Mouse (Mus musculus): ENCODE measurements around the gene Cdc40. TPM values are rescaled to one million over a fixed set of nuclear protein-coding genes. Genes with fewer than 3 reads are reported as not detected.

Gene Cdc40
- polyA plus RNA-seq (2015; fragmentation: Nextera tagmentation; extraction: Ambion mirVana) = 16.4 and 17.4 TPM in 2 replicates

GRCm38 (mm10) chr10:40882831-40883643 is at the start of gene Cdc40, which contains the start of gene Wasf1:
Gene Cdc40 (minus strand): TSS chr10:40883311.
Gene Wasf1 (plus strand): TSS chr10:40883475.
- WGBS = under 1% methylated on average over 44 of the region's 44 CpGs

GRCm38 (mm10) chr10:40919464-40919863 is 36.4 kb upstream of the Cdc40 start:
- WGBS = 80% methylated on average over 6 of the region's 6 CpGs
- Histone ChIP-seq H3K4me3 (ENCODE audit: low read depth, low read length) (no peak overlapping the region), H3K9ac (replicated peaks; ENCODE audit: low read depth) (no peak overlapping the region), H3K27me3 (replicated peaks; ENCODE audit: insufficient read depth, low read length) (no peaks in the 10 kb centered on the region), H3K36me3 (ENCODE audit: insufficient read depth, low read length) (no peaks in the 10 kb centered on the region), H3K4me2 (replicated peaks; ENCODE audit: low read depth, low read length) (no peak overlapping the region), H3K4me1 (ENCODE audit: insufficient read depth, low read depth, low read length) (no peaks in the 10 kb centered on the region), H3K27ac (ENCODE audit: low read length) (no peak overlapping the region), H3K9me3 (ENCODE audit: low read length) (no peaks in the 10 kb centered on the region)
- no peak for DNase-seq (ENCODE audit: low spot score)
- no peak for ATAC-seq
- TF ChIP-seq EP300 (IDR thresholded peaks at IDR 0.05) (no peak), CTCF (IDR thresholded peaks at IDR 0.05) (no peak)

More at GRCm38 (mm10) chr10:40882831-40883643, at the start of gene Cdc40, which contains the start of gene Wasf1:
- ATAC-seq (peak; percentile 98), DNase-seq (ENCODE audit: low spot score) (peak; percentile 99)
- peak within 1 kb of the TSS; percentile 89 for H3K9ac ChIP-seq (replicated peaks; ENCODE audit: low read depth)
- peak within 1 kb of the TSS; percentile 95 for H3K4me2 ChIP-seq (replicated peaks; ENCODE audit: low read depth, low read length)
- H3K27me3 ChIP-seq (replicated peaks; ENCODE audit: insufficient read depth, low read length) = no peaks in the 10 kb centered on the region
- no peaks in the 10 kb centered on the region for H3K9me3 ChIP-seq (ENCODE audit: low read length)
- H3K4me1 ChIP-seq (ENCODE audit: insufficient read depth, low read depth, low read length) = no peaks in the 10 kb centered on the region
- TF ChIP-seq EP300 (IDR thresholded peaks at IDR 0.05) = peak; percentile 100
- TF ChIP-seq CTCF (IDR thresholded peaks at IDR 0.05) = no peak; the same call in 1 of the 2 replicates
- no peaks in the 10 kb centered on the region for H3K36me3 ChIP-seq (ENCODE audit: insufficient read depth, low read length)
- peak within 1 kb of the TSS; percentile 89 for H3K4me3 ChIP-seq (ENCODE audit: low read depth, low read length)
- peak within 1 kb of the TSS; percentile 77 for H3K27ac ChIP-seq (ENCODE audit: low read length)

GRCm38 (mm10) chr10:40918669-40919440 is 35.7 kb upstream of the Cdc40 start:
- Histone ChIP-seq H3K4me2 (replicated peaks; ENCODE audit: low read depth, low read length) (no peak overlapping the region), H3K9me3 (ENCODE audit: low read length) (no peaks in the 10 kb centered on the region), H3K9ac (replicated peaks; ENCODE audit: low read depth) (no peak overlapping the region), H3K27ac (ENCODE audit: low read length) (no peak overlapping the region), H3K36me3 (ENCODE audit: insufficient read depth, low read length) (no peaks in the 10 kb centered on the region), H3K27me3 (replicated peaks; ENCODE audit: insufficient read depth, low read length) (no peaks in the 10 kb centered on the region), H3K4me3 (ENCODE audit: low read depth, low read length) (no peak overlapping the region), H3K4me1 (ENCODE audit: insufficient read depth, low read depth, low read length) (no peaks in the 10 kb centered on the region)
- WGBS = 78% methylated on average over 8 of the region's 8 CpGs
- ATAC-seq (no peak), DNase-seq (ENCODE audit: low spot score) (no peak)
- no peak for TF ChIP-seq EP300 (IDR thresholded peaks at IDR 0.05)
- TF ChIP-seq CTCF (IDR thresholded peaks at IDR 0.05) = no peak

GRCm38 (mm10) chr10:40915240-40915639 is 32.1 kb upstream of the Cdc40 start:
- no peak overlapping the region for H3K27ac ChIP-seq (ENCODE audit: low read length)
- H3K4me2 ChIP-seq (replicated peaks; ENCODE audit: low read depth, low read length) = no peak overlapping the region
- no peak for ATAC-seq
- H3K9ac ChIP-seq (replicated peaks; ENCODE audit: low read depth) = no peak overlapping the region
- TF ChIP-seq EP300 (IDR thresholded peaks at IDR 0.05) = no peak
- no peak for TF ChIP-seq CTCF (IDR thresholded peaks at IDR 0.05)
- no peak for DNase-seq (ENCODE audit: low spot score)
- H3K27me3 ChIP-seq (replicated peaks; ENCODE audit: insufficient read depth, low read length) = no peaks in the 10 kb centered on the region
- H3K4me3 ChIP-seq (ENCODE audit: low read depth, low read length) = no peak overlapping the region
- WGBS = 53% methylated on average over 2 of the region's 2 CpGs
- no peaks in the 10 kb centered on the region for H3K36me3 ChIP-seq (ENCODE audit: insufficient read depth, low read length)
- no peaks in the 10 kb centered on the region for H3K9me3 ChIP-seq (ENCODE audit: low read length)
- H3K4me1 ChIP-seq (ENCODE audit: insufficient read depth, low read depth, low read length) = no peaks in the 10 kb centered on the region

- H3K9me3 ChIP-seq (ENCODE audit: low read length) = no peaks in the 10 kb centered on the region
- DNase-seq (ENCODE audit: low spot score) (no peak), ATAC-seq (no peak)
- H3K4me2 ChIP-seq (replicated peaks; ENCODE audit: low read depth, low read length) = no peak overlapping the region
- TF ChIP-seq CTCF (IDR thresholded peaks at IDR 0.05) (no peak), EP300 (IDR thresholded peaks at IDR 0.05) (no peak)
- H3K36me3 ChIP-seq (ENCODE audit: insufficient read depth, low read length) = no peaks in the 10 kb centered on the region
- no peaks in the 10 kb centered on the region for H3K27me3 ChIP-seq (replicated peaks; ENCODE audit: insufficient read depth, low read length)
- no peak overlapping the region for H3K27ac ChIP-seq (ENCODE audit: low read length)
- no peaks in the 10 kb centered on the region for H3K4me1 ChIP-seq (ENCODE audit: insufficient read depth, low read depth, low read length)
- H3K4me3 ChIP-seq (ENCODE audit: low read depth, low read length) = no peak overlapping the region
- 59% methylated on average over 2 of the region's 2 CpGs for WGBS
- H3K9ac ChIP-seq (replicated peaks; ENCODE audit: low read depth) = no peak overlapping the region
These were observed 27.7 kb upstream of the Cdc40 start for GRCm38 (mm10) chr10:40910811-40911210.

GRCm38 (mm10) chr10:40908580-40908979 is 25.5 kb upstream of the Cdc40 start:
- DNase-seq (ENCODE audit: low spot score) (no peak), ATAC-seq (no peak)
- no peak overlapping the region for H3K4me2 ChIP-seq (replicated peaks; ENCODE audit: low read depth, low read length)
- no peaks in the 10 kb centered on the region for H3K9me3 ChIP-seq (ENCODE audit: low read length)
- H3K4me3 ChIP-seq (ENCODE audit: low read depth, low read length) = no peak overlapping the region
- 35% methylated on average over 2 of the region's 2 CpGs for WGBS
- H3K27ac ChIP-seq (ENCODE audit: low read length) = no peak overlapping the region
- H3K36me3 ChIP-seq (ENCODE audit: insufficient read depth, low read length) = no peaks in the 10 kb centered on the region
- no peak overlapping the region for H3K9ac ChIP-seq (replicated peaks; ENCODE audit: low read depth)
- H3K4me1 ChIP-seq (ENCODE audit: insufficient read depth, low read depth, low read length) = no peaks in the 10 kb centered on the region
- TF ChIP-seq EP300 (IDR thresholded peaks at IDR 0.05) = no peak
- no peak for TF ChIP-seq CTCF (IDR thresholded peaks at IDR 0.05)
- no peaks in the 10 kb centered on the region for H3K27me3 ChIP-seq (replicated peaks; ENCODE audit: insufficient read depth, low read length)

Data from lung, postnatal 0 days (tissue).